13 mouse cellular contexts compared by ENCODE assay signal in the genomic region with DNA sequence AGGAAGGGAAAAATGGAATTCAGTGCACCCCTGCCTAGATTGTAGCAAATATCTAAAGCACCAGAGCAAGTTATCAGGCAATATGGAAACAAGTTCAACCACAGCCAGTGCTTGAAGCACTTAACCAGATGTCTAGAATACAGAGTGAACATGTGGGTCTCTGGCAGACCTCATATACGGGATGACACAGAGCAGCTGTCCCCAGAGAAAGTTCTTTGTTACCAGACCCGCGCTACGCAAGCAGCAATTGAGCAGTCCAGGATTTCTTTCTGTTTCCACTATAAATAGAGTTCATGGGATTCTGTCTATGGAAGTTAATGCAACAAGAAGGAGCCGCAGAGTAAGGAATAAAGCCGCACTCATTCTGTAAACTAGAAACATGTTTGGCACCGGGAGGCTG. TPM values are rescaled to one million over a fixed set of nuclear protein-coding genes. Genes with fewer than 3 reads are reported as not detected.
DNase-seq lines count a peak whose midpoint lies in the region; ATAC-seq and TF ChIP-seq lines count a peak whose summit lies in the region.
"Had no signal": no experiment of that assay in that cellular context is flagged by ENCODE, and none has a peak within 500 bp of the region (broad histone marks: within the 10 kb centered on the region; RNA-seq: fewer than 3 reads in every experiment).

No protein-coding gene starts in this region.

- H3K9ac ChIP-seq in lung, embryonic 16.5 days (ENCODE audit: low read length): no peak overlapping the region
- peak overlapping the region; percentile 50 for H3K9ac ChIP-seq in heart, postnatal 0 days (replicated peaks; ENCODE audit: low read depth, low read length)
- H3K9ac ChIP-seq in stomach, embryonic 15.5 days: no peak overlapping the region
- H3K9ac ChIP-seq: liver, embryonic 12.5 days had no signal

- H3K4me3 ChIP-seq in lung, embryonic 16.5 days (ENCODE audit: low read length): no peak overlapping the region
- peak overlapping the region; percentile 28 for H3K4me3 ChIP-seq in heart, postnatal 0 days (ENCODE audit: low read depth, low read length)
- H3K4me3 ChIP-seq in stomach, embryonic 15.5 days (replicated peaks): no peak overlapping the region
- H3K4me3 ChIP-seq: liver, embryonic 12.5 days; myocyte had no signal

- H3K4me1 ChIP-seq in lung, embryonic 16.5 days (replicated peaks; ENCODE audit: control insufficient read depth, insufficient read depth, low read length): peaks cover 55% of the 10 kb centered on the region
- H3K4me1 ChIP-seq in heart, postnatal 0 days (ENCODE audit: control insufficient read depth, insufficient read depth): peaks cover 58% of the 10 kb centered on the region
- H3K4me1 ChIP-seq in stomach, embryonic 15.5 days: peaks cover 20% of the 10 kb centered on the region

- peak overlapping the region; percentile 26; the same call in 1 of the 2 replicates for H3K4me2 ChIP-seq in lung, embryonic 16.5 days (ENCODE audit: low read depth, low read length)
- peak overlapping the region; percentile 61 for H3K4me2 ChIP-seq in heart, postnatal 0 days (ENCODE audit: low read depth, low read length)
- 0 out of 2 replicates have a peak overlapping the region, but pooled peaks have one; percentile 6 for H3K4me2 ChIP-seq in stomach, embryonic 15.5 days
- H3K4me2 ChIP-seq: liver, embryonic 12.5 days had no signal

- intact Hi-C loops in gastrocnemius, postnatal 14 days (cut with DNase I; ENCODE audit: low total_unique reads): no loop called here

- peak; percentile 24 for DNase-seq in gastrocnemius, postnatal 25 days
- no peak for DNase-seq in gastrocnemius, postnatal 14 days
- no peak for DNase-seq in lung, adult 18-20 months
- no peak for DNase-seq in heart, postnatal 0 days (ENCODE audit: low spot score)
- no peak for DNase-seq in thymus, postnatal 14 days
- no peak for DNase-seq in left cerebral cortex, adult 9 months (ENCODE audit: low spot score in 2 of 2)
- DNase-seq: thymus, adult 2 months had no signal

- TF ChIP-seq CTCF in heart, postnatal 0 days (IDR thresholded peaks at IDR 0.05; ENCODE audit: low read depth): no peak

- peak; percentile 53 for ATAC-seq in lung, embryonic 16.5 days (ENCODE audit: low read depth)
- no peak for ATAC-seq in heart, postnatal 0 days (ENCODE audit: insufficient read depth, low read depth)
- peak; percentile 45; the same call in 1 of the 2 replicates for ATAC-seq in stomach, embryonic 15.5 days (ENCODE audit: insufficient read depth, low FRiP score, low read depth)
- ATAC-seq: CD4-positive, CD25-positive, alpha-beta regulatory T cell, adult 4 months had no signal

- H3K27ac ChIP-seq in lung, embryonic 16.5 days (ENCODE audit: low read length): peak overlapping the region; percentile 73
- H3K27ac ChIP-seq in heart, postnatal 0 days (ENCODE audit: low read depth): peak overlapping the region; percentile 83
- no peak overlapping the region for H3K27ac ChIP-seq in stomach, embryonic 15.5 days
- H3K27ac ChIP-seq: liver, embryonic 12.5 days had no signal

- H3K9me3 ChIP-seq in lung, embryonic 16.5 days (ENCODE audit: control insufficient read depth, low read length): no peaks in the 10 kb centered on the region
- H3K9me3 ChIP-seq in heart, postnatal 0 days (replicated peaks; ENCODE audit: control insufficient read depth, low read length): no peaks in the 10 kb centered on the region
- no peaks in the 10 kb centered on the region for H3K9me3 ChIP-seq in stomach, embryonic 15.5 days
- H3K9me3 ChIP-seq: liver, embryonic 12.5 days had no signal

- 39% methylated on average over 7 of the region's 7 CpGs for WGBS in lung, embryonic 16.5 days
- WGBS in heart, postnatal 0 days: 26% methylated on average over 7 of the region's 7 CpGs
- 38% methylated on average over 7 of the region's 7 CpGs for WGBS in stomach, embryonic 15.5 days

- TF ChIP-seq EP300 in heart, postnatal 0 days (IDR thresholded peaks at IDR 0.05; ENCODE audit: low read depth): no peak

- no peaks in the 10 kb centered on the region for H3K27me3 ChIP-seq in lung, embryonic 16.5 days (ENCODE audit: control insufficient read depth, insufficient read depth, low read depth, low read length)
- H3K27me3 ChIP-seq in heart, postnatal 0 days (ENCODE audit: control insufficient read depth, insufficient read depth, low read length): no peaks in the 10 kb centered on the region
- no peaks in the 10 kb centered on the region for H3K27me3 ChIP-seq in stomach, embryonic 15.5 days (replicated peaks)
- H3K27me3 ChIP-seq: liver, embryonic 12.5 days had no signal

- no peaks in the 10 kb centered on the region for H3K36me3 ChIP-seq in lung, embryonic 16.5 days (ENCODE audit: control insufficient read depth, insufficient read depth, low read length)
- H3K36me3 ChIP-seq in heart, postnatal 0 days (replicated peaks; ENCODE audit: control insufficient read depth, insufficient read depth, low read length): no peaks in the 10 kb centered on the region
- no peaks in the 10 kb centered on the region for H3K36me3 ChIP-seq in stomach, embryonic 15.5 days
- H3K36me3 ChIP-seq: liver, embryonic 12.5 days had no signal

RNA-seq across cellular contexts. Expression of a gene that starts 46.8 kb away (rescaled TPM):
- 10 to 100 TPM in 1 of 2 experiments, 1 to 10 TPM in 1; 9.7 to 12.3 TPM for total RNA-seq in gastrocnemius, postnatal 25 days (2021)
- 1 to 10 TPM; 4.7 to 6.0 TPM for total RNA-seq in gastrocnemius, postnatal 14 days (2021)
- 2.4 and 2.8 TPM in 2 replicates for polyA plus RNA-seq in lung, embryonic 16.5 days (2015; fragmentation: Nextera tagmentation; extraction: Ambion mirVana)
- total RNA-seq in heart, postnatal 0 days (2014; rRNA removed; ENCODE audit: low replicate concordance): 10.6 and 17.0 TPM in 2 replicates
- 4.4 and 5.1 TPM in 2 replicates for polyA plus RNA-seq in heart, postnatal 0 days (2015; fragmentation: Nextera tagmentation; extraction: Ambion mirVana)
- 4.3 and 4.4 TPM in 2 replicates for polyA plus RNA-seq in stomach, embryonic 15.5 days (2015; fragmentation: Nextera tagmentation; extraction: Ambion mirVana)
- total RNA-seq: common myeloid progenitor, adult 5-6 weeks had no signal
- polyA plus RNA-seq: CD4-positive, CD25-positive, alpha-beta regulatory T cell, adult 4 months had no signal

Comparison
In these comparisons a context has a peak if more than half of its experiments do, and no peak if none do; other contexts are left out.
1. H3K4me2 ChIP-seq: peak in every context shown above with its lines; median percentile 61 in heart, postnatal 0 days; 26 in lung, embryonic 16.5 days; 6 in stomach, embryonic 15.5 days.